Mouse (Mus musculus): Measurements from ENCODE around the gene Tigit.

Gene Tigit

DNA sequence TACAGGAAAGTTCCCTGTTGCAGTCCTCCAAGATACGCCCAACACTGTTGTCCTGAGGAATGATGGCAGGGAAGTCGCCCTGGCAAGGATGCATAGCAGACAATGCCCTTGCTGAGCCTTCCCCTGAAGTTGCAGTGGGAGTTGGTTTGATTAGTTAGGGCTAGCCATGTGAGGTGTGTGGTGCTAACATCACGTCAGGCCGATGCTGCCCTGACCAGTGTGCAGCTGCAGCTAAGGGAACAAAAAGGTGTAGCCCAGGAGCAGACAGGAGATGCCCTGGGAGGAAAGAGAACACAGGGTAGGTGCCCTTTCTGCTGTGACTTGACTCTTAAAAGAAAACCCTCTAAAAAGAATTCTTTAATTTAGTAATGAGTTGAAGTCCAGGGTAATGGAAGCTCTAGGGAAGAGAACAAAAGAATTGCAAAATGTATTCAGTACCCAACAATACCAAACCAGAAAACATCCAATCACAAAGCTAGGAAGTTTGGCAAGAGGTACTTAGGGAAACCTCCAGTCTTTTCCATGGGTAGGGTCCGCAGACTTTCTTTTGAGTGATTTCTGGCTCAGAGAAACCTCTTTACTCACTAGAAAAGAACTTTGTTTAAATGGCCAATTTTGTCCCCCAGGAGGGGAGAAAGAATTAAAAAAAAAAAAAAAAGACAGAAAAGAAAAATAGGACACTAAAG is 40.5 kb downstream of the Tigit start:
- ATAC-seq (ENCODE audit: insufficient number of reproducible peaks, low FRiP score, low TSS enrichment): no peak

DNA sequence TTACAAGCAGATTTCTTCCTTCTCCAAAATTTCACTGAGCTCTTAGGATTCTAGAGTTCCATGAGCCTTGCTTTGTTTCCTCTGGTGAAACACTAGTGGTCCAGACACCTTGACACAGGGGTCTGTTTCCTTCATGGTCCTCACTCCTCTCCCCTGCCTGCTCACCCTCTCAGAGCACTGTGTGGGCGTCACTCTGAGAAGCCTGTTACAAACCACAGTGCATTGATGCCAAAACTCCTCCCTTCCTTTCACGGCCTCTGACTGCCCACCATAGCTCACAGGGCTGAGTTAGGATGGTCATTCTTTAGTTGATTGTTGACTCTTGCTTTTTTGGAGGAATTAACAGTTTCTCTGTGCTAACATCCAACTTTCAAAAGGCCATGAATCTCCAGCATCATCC is 43.6 kb downstream of the Tigit start:
- ATAC-seq (ENCODE audit: insufficient number of reproducible peaks, low FRiP score, low TSS enrichment): no peak

DNA sequence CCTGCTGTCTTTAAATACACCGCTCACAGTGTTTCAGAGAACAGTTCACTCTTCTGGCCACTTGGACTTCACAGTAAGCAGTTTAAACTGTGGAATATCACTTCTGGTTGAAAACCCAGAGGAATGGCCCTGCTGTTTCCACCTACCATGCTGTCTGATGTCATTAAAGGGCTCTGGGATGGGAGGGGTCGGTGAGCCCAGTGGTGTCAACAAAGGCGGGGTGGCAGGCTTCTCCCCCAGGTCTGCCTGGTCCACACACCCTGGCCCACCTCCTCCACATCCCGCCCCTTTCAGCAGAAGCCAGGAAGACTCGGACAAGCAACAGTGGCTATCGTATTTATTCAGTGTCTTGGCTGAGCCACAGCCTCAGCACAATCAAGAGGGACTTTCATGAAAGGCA is 44.7 kb downstream of the Tigit start:
- ATAC-seq (ENCODE audit: insufficient number of reproducible peaks, low FRiP score, low TSS enrichment): no peak

DNA sequence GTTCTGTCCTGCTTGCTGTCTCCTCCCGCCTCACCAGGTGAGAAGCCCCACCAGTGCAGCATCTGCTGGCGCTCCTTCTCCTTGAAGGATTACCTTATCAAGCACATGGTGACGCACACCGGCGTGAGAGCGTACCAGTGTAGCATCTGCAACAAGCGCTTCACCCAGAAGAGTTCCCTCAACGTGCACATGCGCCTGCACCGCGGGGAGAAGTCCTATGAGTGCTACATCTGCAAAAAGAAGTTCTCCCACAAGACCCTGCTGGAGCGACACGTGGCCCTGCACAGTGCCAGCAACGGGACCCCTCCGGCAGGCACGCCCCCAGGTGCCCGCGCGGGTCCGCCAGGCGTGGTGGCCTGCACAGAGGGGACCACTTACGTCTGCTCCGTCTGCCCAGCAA is 45.7 kb downstream of the Tigit start:
- no peak for ATAC-seq (ENCODE audit: insufficient number of reproducible peaks, low FRiP score, low TSS enrichment)

DNA sequence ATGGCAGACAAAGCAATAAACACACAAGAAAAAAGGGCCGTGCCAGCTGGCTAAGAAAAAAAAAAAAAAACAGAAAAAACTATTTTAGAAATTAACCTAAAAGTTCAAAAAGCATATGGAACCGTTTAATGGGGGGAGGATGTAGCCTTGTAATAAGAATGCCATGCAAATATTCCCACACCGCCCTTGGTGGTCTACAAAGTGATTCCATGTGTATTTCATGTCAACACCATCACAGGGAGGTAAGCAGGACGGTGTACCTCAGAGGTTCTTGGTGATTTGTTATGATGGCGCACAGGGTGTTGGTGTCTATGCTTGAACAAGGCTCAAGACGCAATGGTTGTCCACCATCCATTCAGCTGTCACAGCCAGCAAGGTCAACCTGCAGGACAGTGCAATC is 46.6 kb downstream of the Tigit start:
- no peak for ATAC-seq (ENCODE audit: insufficient number of reproducible peaks, low FRiP score, low TSS enrichment)

DNA sequence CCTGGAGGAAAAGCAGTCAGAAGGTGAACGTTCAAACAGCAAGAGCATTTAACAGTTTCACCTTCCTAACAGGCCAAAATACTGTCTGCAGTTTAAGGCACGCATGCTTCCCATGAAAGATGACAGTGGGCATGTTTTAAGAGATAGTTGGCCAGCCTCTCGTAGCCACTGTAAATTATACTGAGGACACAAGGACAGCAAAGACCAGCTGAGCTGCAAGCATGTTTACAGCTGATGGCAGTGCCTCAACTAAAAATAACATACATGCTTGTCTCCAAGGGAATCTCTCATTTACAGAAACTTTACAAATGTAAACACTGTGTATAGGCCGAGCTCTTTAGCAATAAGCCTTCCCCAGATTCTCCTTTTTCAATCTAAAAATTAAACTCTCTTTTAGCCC is 47.6 kb downstream of the Tigit start:
- ATAC-seq (ENCODE audit: insufficient number of reproducible peaks, low FRiP score, low TSS enrichment): no peak

DNA sequence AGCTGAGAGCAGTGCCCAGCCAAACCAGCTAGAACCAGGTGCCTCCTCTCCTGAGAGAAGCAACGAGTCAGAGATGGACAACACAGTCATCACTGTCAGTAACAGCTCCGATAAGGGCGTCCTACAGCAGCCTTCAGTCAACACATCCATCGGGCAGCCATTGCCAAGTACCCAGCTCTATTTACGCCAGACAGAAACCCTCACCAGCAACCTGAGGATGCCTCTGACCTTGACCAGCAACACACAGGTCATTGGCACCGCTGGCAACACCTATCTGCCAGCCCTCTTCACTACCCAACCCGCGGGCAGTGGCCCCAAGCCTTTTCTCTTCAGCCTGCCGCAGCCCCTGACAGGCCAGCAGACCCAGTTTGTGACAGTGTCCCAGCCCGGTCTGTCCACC is 53.6 kb downstream of the Tigit start:
- ATAC-seq (ENCODE audit: insufficient number of reproducible peaks, low FRiP score, low TSS enrichment): no peak

DNA sequence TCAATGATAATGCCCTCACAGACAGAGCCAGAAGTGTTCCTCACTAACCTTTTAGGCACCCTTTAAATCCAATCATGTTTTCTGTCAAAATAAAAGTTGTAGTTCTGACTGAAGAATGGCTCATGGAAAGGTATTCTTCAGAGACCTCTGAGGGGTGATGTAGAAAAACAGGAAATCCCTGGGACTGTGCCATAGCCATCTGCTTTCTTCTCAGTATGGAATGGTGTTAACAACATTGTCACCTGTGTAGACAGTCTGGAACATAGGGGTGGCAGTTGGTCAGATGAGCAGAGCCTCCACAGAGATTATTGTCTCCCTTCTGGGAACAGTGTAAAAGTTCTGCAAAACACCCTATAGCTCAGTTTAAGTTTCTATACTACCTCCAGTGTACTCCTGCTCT is 55.9 kb downstream of the Tigit start:
- no peak for ATAC-seq (ENCODE audit: insufficient number of reproducible peaks, low FRiP score, low TSS enrichment)

GRCm38 (mm10) chr16:43607086-43607485 is 56.9 kb downstream of the Tigit start:
- no peak for ATAC-seq (ENCODE audit: insufficient number of reproducible peaks, low FRiP score, low TSS enrichment)

- no peak for ATAC-seq (ENCODE audit: insufficient number of reproducible peaks, low FRiP score, low TSS enrichment)
Observed at GRCm38 (mm10) chr16:43604399-43605013, 59.4 kb downstream of the Tigit start.

DNA sequence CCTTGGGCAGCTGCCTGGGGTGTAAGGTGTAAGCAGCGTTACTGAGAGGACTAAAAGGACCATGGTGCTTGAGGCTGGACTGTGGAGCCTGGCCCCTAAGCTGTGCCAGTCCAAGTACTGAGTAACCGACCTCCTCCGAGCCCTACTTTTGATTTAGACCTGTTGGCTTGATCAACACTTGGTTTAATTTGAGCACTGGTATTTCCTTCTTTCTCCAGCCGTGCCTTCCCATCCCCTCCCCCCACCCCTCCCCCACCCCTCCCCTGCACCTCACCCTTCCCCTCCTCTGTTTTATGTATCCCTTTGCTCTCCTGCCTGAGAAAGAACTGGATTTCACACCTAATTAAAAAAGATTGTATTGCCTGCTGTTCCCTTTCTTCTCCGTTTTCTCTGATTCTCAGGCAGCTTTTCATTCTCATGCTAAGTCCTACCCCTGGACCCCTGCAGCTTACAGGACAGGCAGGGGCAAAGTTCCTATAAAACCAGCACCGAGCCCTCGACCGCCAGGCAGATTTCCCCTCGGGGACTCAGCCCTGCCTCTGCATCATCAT is 60.3 kb downstream of the Tigit start:
- no peak for ATAC-seq (ENCODE audit: insufficient number of reproducible peaks, low FRiP score, low TSS enrichment)

GRCm38 (mm10) chr16:43602573-43602972 is 61.4 kb downstream of the Tigit start:
- ATAC-seq (ENCODE audit: insufficient number of reproducible peaks, low FRiP score, low TSS enrichment): no peak

DNA sequence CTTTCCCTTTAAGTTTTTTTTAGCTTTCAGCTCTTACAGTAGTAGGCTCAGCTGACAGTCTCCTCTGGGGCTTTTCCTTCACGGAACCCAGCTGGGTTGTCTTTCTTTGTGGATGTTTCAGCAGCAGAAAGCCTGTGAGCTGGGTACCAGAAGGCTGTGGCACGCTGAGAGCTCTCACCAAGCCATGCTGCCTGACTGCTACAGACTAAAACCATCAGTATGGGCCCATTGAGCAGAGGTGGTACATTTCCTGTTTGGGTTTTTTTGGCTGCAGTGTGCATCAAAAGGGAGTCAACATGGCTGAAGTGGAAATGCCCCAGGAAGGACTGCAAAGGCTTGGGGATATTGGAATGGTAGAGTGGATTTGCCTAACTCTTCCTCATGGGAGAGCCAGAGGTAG is 64.2 kb downstream of the Tigit start:
- no peak for ATAC-seq (ENCODE audit: insufficient number of reproducible peaks, low FRiP score, low TSS enrichment)
